Mouse (Mus musculus) bone marrow, adult 2 months (tissue): ENCODE measurements around the gene Acadsb. TPM values are rescaled to one million over a fixed set of nuclear protein-coding genes. Genes with fewer than 3 reads are reported as not detected.

ENCODE experiments used
- H3K27ac ChIP-seq: fragments of 200-500 bp; 2 replicates; pipeline ENCODE4 v1.5.1; 2012; ENCODE audit warnings: low read depth, mild to moderate bottlenecking, control low read depth, inconsistent platforms, low read length; ENCODE audit not compliant: control insufficient read depth, poor library complexity, insufficient read depth
- H3K4me1 ChIP-seq: fragments of 200-500 bp; 2 replicates; pipeline ENCODE4 v1.6.1; 2011; ENCODE audit warnings: low read length; ENCODE audit not compliant: control insufficient read depth, insufficient read depth
- H3K4me3 ChIP-seq: fragments of 200-500 bp; replicated peaks from 2 replicates; pipeline ENCODE3; 2011; ENCODE audit warnings: mild to moderate bottlenecking, low read depth, low read length, control low read depth; ENCODE audit not compliant: control insufficient read depth
- CTCF ChIP-seq: fragments of 200-500 bp; IDR thresholded peaks from 2 replicates; pipeline ENCODE4 v1.5.1; 2011; ENCODE audit warnings: low read length, control low read depth; ENCODE audit not compliant: control insufficient read depth, insufficient read depth
- POLR2A ChIP-seq: fragments of 200-500 bp; IDR thresholded peaks from 2 replicates; pipeline ENCODE4 v1.6.1; 2011; ENCODE audit warnings: low read depth, mild to moderate bottlenecking, control low read depth, low read length, borderline replicate concordance; ENCODE audit not compliant: control insufficient read depth
- WGBS: fragments of 180-500 bp; shearing (Covaris S2); methylation state at CpG from one replicate; pipeline ENCODE4 v1.1.7; 2018; 5-methylcytosine and 5-hydroxymethylcytosine counted together
- polyA plus RNA-seq: library from polyadenylated mRNA; stranded (reverse); fragments of >200 nt; gene quantifications from 2 replicates; pipeline ENCODE4 v1.2.4, GENCODE M21; 2011; ENCODE audit warnings: low replicate concordance; ENCODE audit not compliant: missing spikeins, insufficient read depth, insufficient read length

Gene Acadsb
- polyA plus RNA-seq, 1 experiment: 18.2 TPM

DNA sequence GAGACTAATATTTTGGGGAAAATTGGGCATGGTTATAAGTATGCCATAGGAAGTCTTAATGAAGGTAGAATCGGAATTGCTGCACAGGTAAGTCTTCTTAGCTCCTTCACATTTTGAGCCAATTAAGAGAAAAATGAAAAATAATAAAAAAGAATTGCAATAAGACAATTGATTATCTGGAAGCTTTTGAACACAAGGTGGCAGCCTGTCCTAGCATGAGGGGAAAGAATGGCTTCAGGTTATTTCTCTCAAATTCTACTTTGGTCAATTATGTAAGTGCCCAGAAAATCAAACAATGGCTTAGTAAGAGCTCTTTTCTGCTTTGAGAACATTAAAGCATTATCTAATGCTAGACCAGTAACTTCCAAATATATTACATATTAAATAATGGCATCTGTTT, 23.9 kb downstream of the Acadsb start:
- no peak overlapping the region for H3K27ac ChIP-seq
- H3K4me3 ChIP-seq: no peak overlapping the region
- 74% methylated on average over 1 of the region's 1 CpGs for WGBS
- no peak for TF ChIP-seq POLR2A
- no peak for TF ChIP-seq CTCF
- H3K4me1 ChIP-seq: no peaks in the 10 kb centered on the region

DNA sequence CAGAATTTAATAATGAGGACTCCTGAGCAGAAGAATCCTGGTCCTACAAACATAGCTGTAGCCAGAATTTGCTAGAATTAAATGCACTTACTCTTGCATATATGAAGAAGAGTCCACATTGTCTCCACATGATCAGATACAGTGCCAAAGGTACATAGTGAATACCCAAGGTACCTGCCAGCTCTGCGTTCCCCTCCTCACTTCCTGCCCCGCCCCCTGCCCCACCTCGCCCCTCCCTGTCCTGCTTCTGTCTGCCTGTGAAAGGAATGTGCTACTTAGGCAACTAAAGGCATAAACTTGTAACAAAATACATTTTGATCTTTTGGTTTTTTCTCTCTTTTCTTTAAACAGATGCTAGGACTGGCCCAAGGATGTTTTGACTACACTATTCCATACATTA, 26.6 kb downstream of the Acadsb start:
- TF ChIP-seq CTCF: no peak
- TF ChIP-seq POLR2A: no peak
- no peaks in the 10 kb centered on the region for H3K4me1 ChIP-seq
- WGBS: 80% methylated on average over 3 of the region's 3 CpGs
- no peak overlapping the region for H3K27ac ChIP-seq
- no peak overlapping the region for H3K4me3 ChIP-seq

DNA sequence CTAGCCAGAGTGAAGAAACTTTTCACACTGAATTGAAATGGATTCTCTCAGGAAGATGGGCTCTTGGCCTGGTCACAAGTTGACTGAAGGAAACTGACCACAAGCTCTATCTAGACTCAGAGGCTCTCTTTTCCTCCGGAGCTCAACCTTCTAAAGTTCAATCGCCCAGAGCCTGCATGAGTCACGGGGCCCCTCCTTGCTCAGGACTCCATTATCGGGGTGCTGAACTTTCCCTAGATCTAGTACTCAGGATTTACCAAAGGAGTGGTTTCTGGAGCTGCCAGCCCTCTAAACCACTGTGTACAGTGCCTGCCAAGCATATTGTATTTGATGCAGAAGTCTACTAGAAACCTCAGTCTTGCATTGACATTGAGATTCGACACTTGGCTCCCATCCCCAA, 46.3 kb downstream of the Acadsb start:
- 80% methylated on average over 5 of the region's 5 CpGs for WGBS

DNA sequence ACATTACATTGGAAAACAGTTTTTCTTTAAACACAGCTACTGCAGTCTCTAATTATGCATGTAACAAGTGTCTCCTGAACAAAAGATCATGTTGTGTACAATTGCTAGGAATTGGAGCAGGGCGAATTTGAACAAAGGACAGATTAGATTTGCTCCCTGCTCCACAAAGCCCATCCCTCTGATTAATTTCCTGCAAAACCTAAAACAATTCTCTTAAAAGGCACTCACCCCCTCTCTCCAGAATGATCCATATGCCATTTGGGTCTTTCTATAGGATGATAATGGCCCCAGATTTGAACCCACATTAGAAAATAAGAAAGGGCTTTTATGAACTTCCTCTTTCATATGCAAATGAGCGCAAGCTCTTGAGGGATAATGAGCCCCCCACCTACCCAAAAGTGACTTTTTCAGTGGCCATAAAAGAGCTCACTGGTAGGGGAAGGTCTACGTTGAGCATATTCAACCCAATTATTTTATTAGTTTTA, 54.8 kb downstream of the Acadsb start:
- no peak for TF ChIP-seq CTCF
- no peak for TF ChIP-seq POLR2A
- 67% methylated on average over 3 of the region's 3 CpGs for WGBS
- no peak overlapping the region for H3K4me3 ChIP-seq
- no peak overlapping the region for H3K27ac ChIP-seq
- H3K4me1 ChIP-seq: no peaks in the 10 kb centered on the region

More for the DNA sequence above, 46.3 kb downstream of the Acadsb start:
- no peak overlapping the region for H3K4me3 ChIP-seq
- no peak overlapping the region for H3K27ac ChIP-seq
- H3K4me1 ChIP-seq: no peaks in the 10 kb centered on the region
- TF ChIP-seq CTCF (no peak), POLR2A (no peak)

DNA sequence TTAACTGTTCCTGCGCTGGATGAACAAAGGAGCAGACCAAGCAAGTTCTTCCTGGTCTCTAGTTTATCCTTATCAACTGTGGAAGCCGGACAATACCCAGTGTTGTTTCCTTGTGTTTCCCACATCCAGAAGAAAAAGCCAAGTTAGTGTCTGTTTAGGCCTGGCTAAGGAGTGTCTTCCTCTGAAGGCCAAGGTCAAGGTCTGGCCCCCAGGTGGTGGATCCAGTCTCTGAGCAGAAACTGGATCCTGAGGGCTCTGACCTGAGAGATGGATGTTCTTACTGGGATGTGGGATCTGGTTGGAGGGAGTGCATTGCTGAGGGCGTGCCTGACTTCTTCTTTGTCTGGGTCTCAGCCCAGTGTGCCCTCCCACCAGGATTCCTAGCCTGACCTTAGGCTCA, 55.3 kb downstream of the Acadsb start:
- Histone ChIP-seq H3K4me1 (no peaks in the 10 kb centered on the region), H3K4me3 (no peak overlapping the region), H3K27ac (no peak overlapping the region)
- 62% methylated on average over 3 of the region's 3 CpGs for WGBS
- TF ChIP-seq CTCF (no peak), POLR2A (no peak)

DNA sequence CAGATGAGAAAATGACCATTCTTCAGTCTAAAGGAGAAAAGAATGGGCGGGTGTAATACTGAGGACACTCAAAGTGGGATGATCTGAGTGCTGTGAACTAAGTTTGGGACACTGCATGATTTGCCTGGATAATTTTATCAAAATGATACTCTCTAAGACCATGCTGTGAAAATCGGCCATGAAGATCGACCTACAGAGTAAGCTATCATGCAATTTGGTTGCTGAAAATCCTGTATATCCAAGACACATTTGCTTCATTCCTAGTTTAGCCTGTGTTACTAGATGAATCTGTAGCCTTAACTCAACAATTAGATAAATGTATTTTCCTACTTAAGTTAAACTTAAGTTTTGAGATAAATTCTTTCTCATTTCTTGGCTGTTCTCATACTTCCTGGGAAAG, 56.9 kb downstream of the Acadsb start:
- 74% methylated on average over 3 of the region's 3 CpGs for WGBS

DNA sequence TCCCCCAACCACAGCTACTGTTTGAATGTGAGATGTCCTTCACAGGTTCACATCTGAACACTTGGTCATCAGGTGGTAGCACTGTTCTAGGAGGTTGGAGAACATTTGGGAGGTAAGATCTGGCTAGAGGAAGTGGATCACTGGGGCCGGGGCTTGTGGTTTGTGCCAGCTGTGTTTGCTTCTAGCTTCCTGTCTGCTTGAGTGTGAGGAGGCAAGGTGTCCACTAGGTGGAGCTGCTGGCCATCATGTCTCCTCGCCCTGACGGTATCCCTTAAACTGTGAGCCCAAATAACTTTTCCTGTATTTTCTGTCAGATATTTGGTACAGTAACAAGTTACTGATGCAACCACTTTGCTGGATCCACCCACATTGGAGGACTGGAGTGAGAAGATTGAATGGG, 59.1 kb downstream of the Acadsb start:
- WGBS: 47% methylated on average over 3 of the region's 3 CpGs
- Histone ChIP-seq H3K4me3 (no peak overlapping the region), H3K27ac (no peak overlapping the region), H3K4me1 (no peaks in the 10 kb centered on the region)
- TF ChIP-seq CTCF (peak; percentile 58), POLR2A (no peak)

More for the DNA sequence above, 56.9 kb downstream of the Acadsb start:
- TF ChIP-seq POLR2A: no peak
- TF ChIP-seq CTCF: no peak
- no peaks in the 10 kb centered on the region for H3K4me1 ChIP-seq
- H3K27ac ChIP-seq: no peak overlapping the region
- no peak overlapping the region for H3K4me3 ChIP-seq

DNA sequence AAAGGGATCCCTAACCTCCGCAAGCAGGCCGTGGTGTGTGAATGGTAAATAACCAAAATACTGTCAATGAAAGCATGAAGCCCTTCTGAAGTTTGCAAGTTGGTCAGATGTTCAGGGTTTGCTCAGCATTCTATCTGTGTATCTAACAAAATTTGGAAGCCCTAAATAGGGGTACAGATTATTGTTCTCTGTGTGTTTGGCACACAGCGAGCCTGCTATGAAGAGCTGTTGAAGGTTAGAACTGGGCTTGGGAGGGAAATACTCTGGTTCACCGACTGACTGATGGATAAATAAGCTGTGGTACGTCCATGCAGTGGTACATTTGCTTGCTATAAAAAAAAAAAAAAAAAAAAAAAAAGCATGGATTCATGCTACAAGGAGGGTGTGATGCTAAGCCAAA, 61.1 kb downstream of the Acadsb start:
- Histone ChIP-seq H3K27ac (no peak overlapping the region), H3K4me3 (no peak overlapping the region), H3K4me1 (no peaks in the 10 kb centered on the region)
- TF ChIP-seq CTCF: no peak
- TF ChIP-seq POLR2A: no peak
- WGBS: 80% methylated on average over 5 of the region's 5 CpGs

DNA sequence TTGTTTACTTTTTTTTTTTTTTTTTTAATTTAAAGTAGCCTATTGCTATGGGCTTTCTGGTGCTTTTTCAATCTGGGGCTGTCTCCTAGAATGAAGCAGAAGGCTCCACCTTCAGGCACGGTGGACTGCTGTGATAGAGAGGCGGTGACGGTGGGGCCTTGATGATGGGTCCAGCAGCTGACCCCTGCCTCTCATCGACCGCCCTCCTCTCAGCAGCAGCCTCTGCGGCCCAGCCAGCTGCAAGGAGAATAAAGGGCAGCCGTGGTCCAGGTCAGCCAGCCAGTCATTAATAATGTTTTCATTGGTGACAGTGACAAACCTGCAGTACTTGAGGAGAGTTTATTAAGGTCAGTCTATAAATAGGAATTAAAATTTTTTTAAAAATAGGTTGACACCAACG, 66.7 kb downstream of the Acadsb start:
- Histone ChIP-seq H3K4me1 (no peaks in the 10 kb centered on the region), H3K4me3 (no peak overlapping the region), H3K27ac (no peak overlapping the region)
- WGBS: 71% methylated on average over 8 of the region's 8 CpGs
- TF ChIP-seq CTCF: no peak
- TF ChIP-seq POLR2A: no peak

DNA sequence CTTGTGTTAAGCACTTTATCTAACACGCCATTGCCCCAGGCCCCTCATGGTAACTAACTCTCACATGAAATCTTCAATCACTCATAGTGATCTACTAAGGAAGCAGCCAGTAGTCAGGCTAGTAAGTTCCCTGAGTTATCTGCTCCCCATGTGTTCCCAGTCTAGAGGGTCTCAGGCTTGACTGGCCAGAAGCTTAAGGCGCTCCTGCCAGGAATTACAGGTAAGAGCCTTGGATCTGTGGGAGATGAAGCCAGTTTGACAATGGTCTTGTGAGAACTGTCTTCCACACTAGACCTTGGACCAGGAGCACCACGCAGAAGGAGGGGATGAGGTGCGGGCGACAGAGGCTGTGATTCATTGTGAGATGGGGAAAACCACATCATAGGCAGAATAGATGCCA, 68.0 kb downstream of the Acadsb start:
- 83% methylated on average over 5 of the region's 5 CpGs for WGBS
- TF ChIP-seq POLR2A (no peak), CTCF (no peak)
- no peak overlapping the region for H3K27ac ChIP-seq
- H3K4me3 ChIP-seq: no peak overlapping the region
- H3K4me1 ChIP-seq: no peaks in the 10 kb centered on the region

Other genes starting within 250 kb of the Acadsb start
- not detected in 2 replicates for gene 5430419D17Rik, start 236.2 kb upstream of the Acadsb start, polyA plus RNA-seq
- gene Cuzd1, start 88.3 kb upstream of the Acadsb start, polyA plus RNA-seq: not detected in 2 replicates
- not detected in 2 replicates for gene Fam24b, start 81.1 kb upstream of the Acadsb start, polyA plus RNA-seq
- not detected in 2 replicates for gene Fam24a, start 76.7 kb upstream of the Acadsb start, polyA plus RNA-seq
- gene 2310057M21Rik, start 47.8 kb upstream of the Acadsb start, polyA plus RNA-seq: 2.5 and 5.8 TPM in 2 replicates
- gene Pstk, start 39.5 kb upstream of the Acadsb start, polyA plus RNA-seq: 6.0 and 14.5 TPM in 2 replicates
- gene Ikzf5, start 80 bp upstream of the Acadsb start, polyA plus RNA-seq: 11.9 and 24.4 TPM in 2 replicates
- gene Hmx3, start 132.3 kb downstream of the Acadsb start, polyA plus RNA-seq: not detected in 2 replicates
- gene Hmx2, start 138.2 kb downstream of the Acadsb start, polyA plus RNA-seq: not detected in 2 replicates
- 65.9 and 83.1 TPM in 2 replicates for gene Bub3, start 149.6 kb downstream of the Acadsb start, polyA plus RNA-seq